27 mouse cellular contexts compared by ENCODE assay signal in genomic region chr12:85839371-85840000, GRCm38 (mm10). TPM values are rescaled to one million over a fixed set of nuclear protein-coding genes. Genes with fewer than 3 reads are reported as not detected.
A peak's percentile ranks its signal among the peaks of the same experiment; 100 is the strongest.
DNase-seq lines count a peak whose midpoint lies in the region; ATAC-seq and TF ChIP-seq lines count a peak whose summit lies in the region.
"Had no signal": no experiment of that assay in that cellular context is flagged by ENCODE, and none has a peak within 500 bp of the region (broad histone marks: within the 10 kb centered on the region; RNA-seq: fewer than 3 reads in every experiment).

No protein-coding gene starts in this region.

- TF ChIP-seq CTCF in layer of hippocampus, adult 2 months (conservative IDR thresholded peaks at IDR 0.05): peak; percentile 49

- ATAC-seq in inflammation-experienced regulatory T-cells, adult 6 months: peak; percentile 63
- ATAC-seq: hindbrain, embryonic 16.5 days; intestine, postnatal 0 days had no signal

- no peak overlapping the region for H3K27ac ChIP-seq in layer of hippocampus, adult 2 months
- H3K27ac ChIP-seq: embryonic facial prominence, embryonic 12.5 days; gastrocnemius, adult 2 months; hindbrain, embryonic 10.5 days; kidney, embryonic 15.5 days; left cerebral cortex, adult 2 months; limb, embryonic 10.5 days; liver, embryonic 15.5 days; lung, embryonic 15.5 days; midbrain, embryonic 10.5 days; neural tube, embryonic 15.5 days had no signal

- DNase-seq in layer of hippocampus, adult 2 months (ENCODE audit: low spot score in 2 of 2): no peak
- DNase-seq in layer of hippocampus, postnatal 36 days: no peak
- peak; percentile 32 for DNase-seq in thymus, postnatal 0 days (ENCODE audit: low spot score)
- no peak for DNase-seq in right cerebral cortex, adult 2 months (ENCODE audit: low spot score in 2 of 2)
- no peak for DNase-seq in cerebellum, postnatal 36 days
- DNase-seq in right cerebral cortex, adult 18-20 months: no peak
- DNase-seq in cerebellum, postnatal 10 days: no peak
- DNase-seq: adrenal gland, postnatal 14 days; cerebellum, adult 8-10 months; gastrocnemius, adult 2 months; kidney, postnatal 4 days; layer of hippocampus, adult 9-11 months; liver; lung, postnatal 4 days; right cerebral cortex, postnatal 25 days had no signal

- no peak overlapping the region for H3K4me3 ChIP-seq in layer of hippocampus, adult 2 months
- H3K4me3 ChIP-seq: embryonic facial prominence, embryonic 12.5 days; gastrocnemius, adult 2 months; hindbrain, embryonic 10.5 days; kidney, embryonic 15.5 days; left cerebral cortex, adult 2 months; limb, embryonic 10.5 days; liver, embryonic 15.5 days; lung, embryonic 15.5 days; midbrain, embryonic 10.5 days; neural tube, embryonic 15.5 days had no signal

RNA-seq across cellular contexts. Expression of gene Ttll5, which starts 15.0 kb away (rescaled TPM):
- 10 to 100 TPM; 48.5 to 48.6 TPM for total RNA-seq in layer of hippocampus, adult 2 months (2021)
- 10 to 100 TPM; 48.0 to 58.4 TPM for total RNA-seq in layer of hippocampus, postnatal 36 days (2021)
- polyA plus RNA-seq in inflammation-experienced regulatory T-cells, adult 6 months (2017; shearing (Covaris generic)): 1 to 10 TPM; 8.6 to 9.5 (median 8.7) TPM
- 8.7 and 10.6 TPM in 2 replicates for polyA plus RNA-seq in thymus, postnatal 0 days (2015; fragmentation: Nextera tagmentation; extraction: Ambion mirVana)

RNA-seq across cellular contexts. Expression of gene Erg28, which starts 15.1 kb away (rescaled TPM):
- 10 to 100 TPM; 57.2 to 62.6 TPM for total RNA-seq in layer of hippocampus, adult 2 months (2021)
- total RNA-seq in layer of hippocampus, postnatal 36 days (2021): 10 to 100 TPM; 51.6 to 55.7 TPM
- polyA plus RNA-seq in inflammation-experienced regulatory T-cells, adult 6 months (2017; shearing (Covaris generic)): 100 to 1,000 TPM; 134 to 173 (median 139) TPM
- 83.8 and 92.9 TPM in 2 replicates for polyA plus RNA-seq in thymus, postnatal 0 days (2015; fragmentation: Nextera tagmentation; extraction: Ambion mirVana)
